Mouse (Mus musculus) frontal cortex, adult (tissue): ENCODE measurements around the gene 5830473C10Rik.
A peak's percentile ranks its signal among the peaks of the same experiment; 100 is the strongest.
"Not testable (repeated sequence)": the region's sequence is repeated elsewhere in the genome, so short reads cannot be mapped to it uniquely, and the experiment has no call there.

Experiments
- ATAC-seq: cut with Nextera tagmentation; 2 replicates; pipeline ENCODE4 v1.9.2; 2017; ENCODE audit warnings: mild to moderate bottlenecking, moderate library complexity, mixed read lengths; ENCODE audit not compliant: low TSS enrichment

The 5830473C10Rik gene

GRCm38 (mm10) chr5:90594945-90595344 lies 34.0 kb downstream of the 5830473C10Rik start:
- no peak for ATAC-seq

DNA sequence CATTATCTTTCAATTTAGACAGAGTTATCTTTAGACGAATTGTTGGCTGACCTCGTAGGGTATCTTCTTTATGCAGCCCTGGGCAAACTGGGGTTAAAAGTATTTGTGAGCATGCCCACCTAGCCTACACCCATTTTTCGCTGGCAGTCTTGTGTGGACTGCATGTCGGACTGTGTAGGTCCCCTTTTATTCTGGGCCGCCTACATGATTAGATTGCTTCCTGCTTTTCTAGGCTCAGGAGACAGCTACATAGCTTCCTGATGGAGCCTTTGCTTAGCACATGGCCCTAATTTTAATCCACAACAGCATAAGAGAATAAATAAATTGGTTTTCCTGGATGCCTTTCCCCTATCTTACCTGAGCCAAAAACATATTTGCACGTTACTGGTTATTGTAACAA lies 35.2 kb downstream of the 5830473C10Rik start:
- ATAC-seq = no peak

- peak; percentile 81 for ATAC-seq
Observed at GRCm38 (mm10) chr5:90601469-90601868, 40.6 kb downstream of the 5830473C10Rik start.

DNA sequence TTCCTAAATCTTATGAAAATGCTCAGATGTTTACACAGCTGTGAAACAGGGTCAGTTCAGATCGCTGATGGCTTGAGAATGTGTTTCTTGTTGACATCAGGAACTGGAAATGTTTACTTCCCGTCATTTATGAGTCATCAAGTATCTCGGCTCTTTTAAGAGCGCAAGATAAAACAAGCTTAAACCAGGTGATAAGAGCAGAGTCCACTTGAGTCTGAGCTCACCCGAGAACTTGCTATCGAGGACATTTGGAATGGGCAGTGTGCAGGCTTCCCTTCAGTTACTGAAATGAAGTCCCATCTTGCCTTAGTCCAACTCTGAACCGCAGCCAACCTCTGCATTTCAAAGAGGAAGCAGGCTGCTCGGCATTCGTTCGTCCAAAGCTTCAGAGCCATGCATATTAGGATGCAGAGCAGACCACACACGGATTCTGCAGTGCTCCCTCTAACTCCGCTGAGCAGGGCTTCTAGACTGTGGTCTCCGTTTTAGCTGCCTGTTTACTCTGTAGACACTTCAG lies 42.6 kb downstream of the 5830473C10Rik start:
- ATAC-seq = no peak

DNA sequence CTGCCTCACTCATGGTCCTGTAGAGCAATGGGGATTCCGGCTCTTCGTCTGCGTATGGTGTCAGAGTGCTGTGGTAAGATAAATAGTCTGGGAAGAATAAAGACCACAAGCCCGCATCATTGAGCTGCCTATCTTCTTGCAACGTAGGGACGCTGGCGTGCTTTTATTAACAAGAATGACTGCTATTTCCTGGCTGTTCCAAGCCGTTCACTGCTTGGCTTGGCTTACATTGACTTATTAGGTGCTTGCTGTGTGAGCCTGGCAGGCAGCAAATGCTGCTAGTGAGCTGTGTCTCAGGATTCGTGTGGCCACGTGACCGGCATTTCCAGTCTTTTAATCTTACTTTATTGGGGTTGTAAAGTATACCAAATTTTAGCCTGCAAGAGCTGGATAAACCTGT lies 48.0 kb downstream of the 5830473C10Rik start:
- no peak for ATAC-seq

- no peak for ATAC-seq
Observed at GRCm38 (mm10) chr5:90611388-90611787, 50.5 kb downstream of the 5830473C10Rik start.

DNA sequence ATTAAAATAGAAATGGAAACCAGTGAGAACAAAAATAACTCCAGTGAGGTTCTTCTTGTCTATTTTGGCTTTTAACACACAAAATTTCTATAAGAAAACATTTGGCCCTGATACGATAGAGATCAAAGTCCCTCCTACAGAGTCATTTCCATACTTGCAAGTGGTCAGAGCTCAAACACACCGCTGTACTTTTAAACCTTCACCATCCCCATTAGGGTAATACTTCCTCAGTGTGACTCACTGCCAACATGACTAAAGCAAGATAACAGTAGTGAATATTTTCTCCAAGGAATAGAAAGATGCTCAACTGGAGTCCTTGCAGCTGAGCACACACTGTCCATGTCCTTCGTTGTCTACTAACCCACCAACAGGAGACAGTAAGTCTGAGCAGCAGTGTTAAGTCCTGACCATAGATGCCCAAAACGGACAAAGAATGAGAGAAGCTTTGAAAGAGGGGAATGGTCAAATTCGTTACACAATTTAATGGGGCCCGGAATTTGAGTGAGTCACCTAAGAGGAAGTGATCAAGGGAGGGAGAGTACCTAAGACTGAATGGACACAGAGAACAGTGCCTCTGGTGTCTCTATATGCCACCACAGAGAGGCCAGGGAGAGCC lies 51.2 kb downstream of the 5830473C10Rik start:
- peak; percentile 31; the same call in 1 of the 2 replicates for ATAC-seq

GRCm38 (mm10) chr5:90612751-90613150 lies 51.8 kb downstream of the 5830473C10Rik start:
- ATAC-seq = not testable (repeated sequence)

DNA sequence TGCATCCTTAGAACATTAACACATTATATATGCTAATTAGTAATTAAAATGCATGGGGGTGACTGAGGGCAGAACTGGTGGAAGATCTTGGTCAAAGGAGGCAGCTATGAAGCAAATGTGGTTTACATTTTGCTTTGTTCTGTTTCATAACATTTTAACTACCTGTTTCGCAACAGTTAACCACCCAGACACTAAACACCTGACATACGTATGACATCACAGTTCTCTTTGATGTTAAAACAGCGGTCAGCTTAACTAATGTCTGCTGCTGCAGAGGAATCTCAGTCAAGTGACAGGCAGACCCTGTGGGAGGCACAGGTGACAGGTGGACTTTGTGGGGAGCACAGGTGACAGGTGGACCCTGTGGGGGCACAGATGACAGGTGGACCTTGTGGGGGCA lies 57.0 kb downstream of the 5830473C10Rik start:
- ATAC-seq = no peak

GRCm38 (mm10) chr5:90621316-90621715 lies 60.4 kb downstream of the 5830473C10Rik start:
- ATAC-seq = peak; percentile 85

GRCm38 (mm10) chr5:90621726-90622125 lies 60.8 kb downstream of the 5830473C10Rik start:
- peak; percentile 41 for ATAC-seq

DNA sequence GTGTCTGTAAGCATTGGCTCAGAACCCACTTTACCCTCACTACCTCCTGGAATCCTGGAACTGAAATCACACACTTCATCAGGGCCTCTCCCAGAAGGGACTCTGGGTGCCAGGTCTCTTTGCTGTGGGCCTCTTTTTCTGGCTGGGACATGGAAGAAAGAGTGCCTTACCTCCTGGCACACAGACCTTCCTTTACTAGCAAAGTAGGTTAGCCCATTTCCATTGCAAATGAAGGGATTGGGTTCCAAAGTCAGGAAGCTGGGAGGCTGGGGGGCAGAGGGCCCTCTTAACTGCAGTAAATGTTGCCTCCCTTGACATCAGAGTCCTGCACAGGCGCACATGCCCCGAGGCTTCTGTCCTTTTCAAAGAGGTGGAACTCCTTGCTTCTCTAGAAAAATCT lies 62.3 kb downstream of the 5830473C10Rik start:
- ATAC-seq = peak; percentile 71

- ATAC-seq = no peak
Observed at GRCm38 (mm10) chr5:90624708-90625425, 64.0 kb downstream of the 5830473C10Rik start.

GRCm38 (mm10) chr5:90627423-90627822 lies 66.5 kb downstream of the 5830473C10Rik start:
- no peak for ATAC-seq

DNA sequence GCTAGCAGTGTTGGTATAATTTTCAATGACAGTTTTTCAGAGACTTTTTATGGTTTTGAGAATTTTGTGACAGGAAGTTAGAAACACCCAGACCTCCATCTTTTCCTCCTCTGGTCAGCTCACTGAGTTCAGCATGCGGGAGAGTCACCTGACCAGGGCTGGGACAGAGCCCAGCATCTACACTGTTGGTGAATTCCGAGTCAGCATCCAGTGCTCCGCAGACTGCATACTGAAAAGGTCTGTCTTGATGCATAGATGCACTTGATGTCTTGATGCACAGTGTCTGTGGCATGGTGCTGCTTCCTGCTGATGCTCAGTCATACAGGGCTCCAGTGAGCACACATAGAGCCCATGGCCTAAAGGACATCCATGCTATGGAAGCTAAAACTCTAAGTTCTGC lies 67.1 kb downstream of the 5830473C10Rik start:
- no peak for ATAC-seq

DNA sequence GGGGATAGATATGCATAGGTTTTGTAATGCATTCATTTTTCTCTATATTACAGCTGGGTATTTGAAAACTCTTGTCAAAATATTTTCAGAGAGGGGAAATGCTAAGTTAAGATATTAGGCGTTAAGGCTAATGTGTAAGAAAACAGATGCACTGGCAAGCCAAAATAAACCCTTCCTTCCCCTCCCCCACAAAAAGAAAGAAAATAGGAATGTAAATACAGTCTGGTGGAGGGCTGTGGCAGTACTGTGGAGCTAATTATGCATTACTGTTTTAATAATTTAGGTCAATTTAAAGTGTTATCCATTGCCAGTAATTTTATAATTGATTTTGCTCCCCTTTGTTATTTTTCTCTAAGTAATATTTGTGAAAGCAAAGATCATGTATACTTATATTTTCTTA lies 67.6 kb downstream of the 5830473C10Rik start:
- no peak for ATAC-seq

DNA sequence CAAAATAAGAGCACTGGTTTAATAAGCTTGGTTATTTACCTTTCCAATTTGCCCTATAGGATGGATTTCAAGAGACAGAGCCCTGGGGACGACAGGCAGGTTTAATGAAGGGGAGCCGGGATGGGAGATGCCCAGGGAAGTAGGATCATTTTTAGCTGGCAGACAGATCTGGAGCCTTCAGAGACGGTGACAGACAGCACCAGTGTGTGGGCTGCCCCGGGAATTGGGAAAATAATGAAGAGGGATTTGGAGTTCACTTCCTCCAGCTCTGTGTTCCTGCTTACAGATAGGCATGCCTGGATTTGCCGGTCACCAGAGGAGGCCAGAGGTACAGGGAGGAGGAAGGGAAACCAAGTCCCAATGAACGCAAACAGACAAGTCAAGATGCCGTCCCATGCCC lies 74.0 kb downstream of the 5830473C10Rik start:
- no peak for ATAC-seq

DNA sequence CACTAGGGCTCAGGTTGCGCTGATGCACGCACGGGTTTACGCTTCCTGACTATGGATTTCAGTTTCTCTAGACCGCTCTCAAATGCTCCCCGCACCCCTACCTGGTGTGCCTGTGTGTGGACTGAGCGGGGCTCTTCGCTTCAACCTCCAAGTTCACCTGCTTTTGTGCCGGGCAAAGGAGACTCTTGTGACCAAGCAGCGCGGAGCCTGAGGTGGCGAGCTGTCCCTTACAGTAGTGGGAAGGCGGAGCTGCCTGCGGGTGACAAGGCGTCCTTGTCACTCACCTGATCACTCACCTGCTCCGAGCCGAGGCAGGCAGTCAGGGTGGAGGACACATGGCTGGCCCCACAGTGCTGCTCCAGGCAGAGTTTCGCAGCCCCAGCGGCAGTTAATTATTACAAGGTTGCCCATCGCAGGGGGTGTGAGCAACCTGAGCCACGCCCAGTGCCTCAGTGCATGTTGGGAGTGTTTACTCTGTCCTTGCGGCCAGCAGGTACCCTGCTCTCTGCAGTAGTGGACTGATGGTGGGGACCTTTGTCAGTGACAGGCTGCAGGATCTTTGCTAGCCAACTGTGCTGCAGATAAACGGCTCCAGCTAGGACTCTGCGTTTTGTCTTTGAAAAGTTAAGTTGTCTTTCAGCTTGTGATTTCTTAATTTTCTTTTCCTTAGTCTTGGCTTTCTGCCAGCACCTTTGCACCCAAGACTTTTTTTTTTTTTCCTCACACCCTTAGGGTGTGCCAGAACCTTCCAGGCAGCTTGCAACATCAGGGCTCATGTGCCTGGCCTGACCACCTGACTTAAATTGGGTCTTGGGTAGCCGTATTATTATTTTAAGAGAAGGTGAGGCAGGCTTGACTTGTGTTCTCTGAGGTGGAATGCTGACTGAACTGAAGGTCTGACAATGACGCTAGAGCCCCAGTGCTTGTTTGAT lies 79.6 kb downstream of the 5830473C10Rik start, which contains the start of gene Rassf6:
Rassf6 (minus strand) TSS at position 372 of the 932 bp plus-strand sequence.
- peak; percentile 79 for ATAC-seq

GRCm38 (mm10) chr5:90641218-90641610 lies 80.3 kb downstream of the 5830473C10Rik start:
- no peak for ATAC-seq

GRCm38 (mm10) chr5:90645579-90645978 lies 84.7 kb downstream of the 5830473C10Rik start:
- no peak for ATAC-seq

GRCm38 (mm10) chr5:90646398-90646797 lies 85.5 kb downstream of the 5830473C10Rik start:
- no peak for ATAC-seq
